Mouse (Mus musculus) ZHBTc4 (cell line): Measurements from ENCODE around the gene Acap1.

Source experiments
- DNase-seq: peaks from one replicate; pipeline ENCODE4 v3.0.0-alpha.2; 2011; ENCODE audit warnings: low read depth, low spot score

Gene Acap1

GRCm38 (mm10) chr11:69904311-69904710 lies 9.0 kb upstream of the Acap1 start:
- no peak for DNase-seq

- no peak for DNase-seq
These were observed 7.6 kb upstream of the Acap1 start for GRCm38 (mm10) chr11:69902972-69903371.

- no peak for DNase-seq
These were observed 6.7 kb upstream of the Acap1 start for GRCm38 (mm10) chr11:69901993-69902392.

- DNase-seq, result peak; percentile 100
These were observed 6.1 kb upstream of the Acap1 start for GRCm38 (mm10) chr11:69901406-69901846.

- DNase-seq, result peak; percentile 98
These were observed 5.4 kb upstream of the Acap1 start, which contains the start of the genes 2810408A11Rik and Neurl4 for GRCm38 (mm10) chr11:69900471-69901405. Gene 2810408A11Rik, minus strand, starts transcription at chr11:69900987. Gene Neurl4, plus strand, starts transcription at chr11:69901072.

- DNase-seq, result no peak
These were observed 4.5 kb upstream of the Acap1 start for GRCm38 (mm10) chr11:69899870-69900269.

GRCm38 (mm10) chr11:69894671-69895070 lies 668 bp downstream of the Acap1 start:
- peak; percentile 69 for DNase-seq

- no peak for DNase-seq
These were observed 3.9 kb downstream of the Acap1 start for GRCm38 (mm10) chr11:69891482-69891881.

GRCm38 (mm10) chr11:69886907-69887635 lies 8.3 kb downstream of the Acap1 start:
- DNase-seq, result peak; percentile 84

- no peak for DNase-seq
These were observed 10.7 kb downstream of the Acap1 start for GRCm38 (mm10) chr11:69884663-69885062.

GRCm38 (mm10) chr11:69884240-69884639 lies 11.1 kb downstream of the Acap1 start:
- no peak for DNase-seq

- no peak for DNase-seq
These were observed 11.7 kb downstream of the Acap1 start for GRCm38 (mm10) chr11:69883527-69884151.

GRCm38 (mm10) chr11:69883066-69883465 lies 12.3 kb downstream of the Acap1 start:
- peak; percentile 76 for DNase-seq

- DNase-seq, result no peak
These were observed 13.3 kb downstream of the Acap1 start for GRCm38 (mm10) chr11:69881787-69882670.

- peak; percentile 86 for DNase-seq
These were observed 14.3 kb downstream of the Acap1 start, which contains the start of gene Kctd11 for GRCm38 (mm10) chr11:69880853-69881603. Gene Kctd11, minus strand, starts transcription at chr11:69881406.

GRCm38 (mm10) chr11:69880506-69880852 lies 14.9 kb downstream of the Acap1 start:
- peak; percentile 77 for DNase-seq

GRCm38 (mm10) chr11:69879711-69880110 lies 15.6 kb downstream of the Acap1 start:
- DNase-seq, result no peak

GRCm38 (mm10) chr11:69878952-69879351 lies 16.4 kb downstream of the Acap1 start:
- no peak for DNase-seq

- peak; percentile 36 for DNase-seq
These were observed 16.9 kb downstream of the Acap1 start for GRCm38 (mm10) chr11:69878399-69878798.

- DNase-seq, result no peak
These were observed 17.5 kb downstream of the Acap1 start, which contains the start of gene Tmem95 for GRCm38 (mm10) chr11:69877878-69878277. Gene Tmem95, minus strand, starts transcription at chr11:69878018.
